Mouse (Mus musculus): Measurements from ENCODE around the gene Wasl. TPM values are rescaled to one million over a fixed set of nuclear protein-coding genes. Genes with fewer than 3 reads are reported as not detected.

Gene Wasl
- polyA plus RNA-seq, 1 experiment = not detected

- H3K4me3 ChIP-seq (ENCODE audit: insufficient read depth, low read depth, low read length) = no peak overlapping the region
- TF ChIP-seq POLR2A (IDR thresholded peaks at IDR 0.05; ENCODE audit: insufficient read depth, low read depth, low read length) (no peak), CTCF (IDR thresholded peaks at IDR 0.05; ENCODE audit: insufficient read depth, low read depth, low read length) (no peak)
- H3K4me1 ChIP-seq (ENCODE audit: control insufficient read depth, insufficient read depth, low read length) = no peaks in the 10 kb centered on the region
- 91% methylated on average over 5 of the region's 5 CpGs for WGBS
- H3K27ac ChIP-seq (ENCODE audit: insufficient read depth, low read depth, low read length) = no peak overlapping the region
These were observed 61.8 kb downstream of the Wasl start for GRCm38 (mm10) chr6:24602993-24603392.

DNA sequence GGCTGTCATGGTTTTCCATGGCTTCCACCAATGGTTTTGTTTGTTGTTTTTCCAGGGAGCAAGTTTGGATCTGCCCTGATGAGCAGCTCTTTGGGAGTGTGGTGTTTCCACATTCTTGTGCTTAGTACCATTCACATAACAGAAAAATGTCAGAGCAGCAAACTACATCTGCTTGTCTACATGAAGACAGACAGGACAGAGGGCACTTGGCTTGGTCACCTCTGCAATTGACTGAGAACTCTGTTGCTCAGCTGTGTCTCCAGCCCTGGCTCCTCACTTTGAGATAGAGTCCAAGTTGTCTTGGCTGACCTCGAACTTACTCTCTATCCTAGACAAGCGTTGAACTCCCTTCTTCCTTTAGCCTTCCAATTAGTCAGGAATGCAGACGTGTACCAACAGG lies 62.5 kb downstream of the Wasl start:
- Histone ChIP-seq H3K27ac (ENCODE audit: insufficient read depth, low read depth, low read length) (no peak overlapping the region), H3K4me3 (ENCODE audit: insufficient read depth, low read depth, low read length) (no peak overlapping the region), H3K4me1 (ENCODE audit: control insufficient read depth, insufficient read depth, low read length) (no peaks in the 10 kb centered on the region)
- no peak for TF ChIP-seq POLR2A (IDR thresholded peaks at IDR 0.05; ENCODE audit: insufficient read depth, low read depth, low read length)
- TF ChIP-seq CTCF (IDR thresholded peaks at IDR 0.05; ENCODE audit: insufficient read depth, low read depth, low read length) = no peak
- WGBS = 83% methylated on average over 3 of the region's 3 CpGs

DNA sequence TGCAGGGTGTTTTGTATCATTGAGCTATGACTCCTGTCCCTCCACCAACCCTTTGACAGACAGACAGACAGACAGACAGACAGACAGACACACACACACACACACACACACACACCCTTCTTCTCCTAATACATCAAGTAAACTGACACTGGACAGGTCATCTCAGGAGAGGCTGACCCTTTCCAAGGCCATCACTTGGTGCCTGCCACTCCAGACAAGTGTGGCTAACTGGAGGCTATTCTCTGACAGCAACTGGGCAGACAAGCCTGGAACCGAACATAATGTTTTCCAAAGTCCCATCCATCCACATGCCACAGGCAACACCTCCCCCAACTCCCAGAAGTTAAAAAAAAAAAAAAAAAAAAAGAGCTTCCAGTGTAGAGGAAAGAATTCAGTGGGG lies 63.1 kb downstream of the Wasl start:
- 71% methylated on average over 1 of the region's 1 CpGs for WGBS
- Histone ChIP-seq H3K4me1 (ENCODE audit: control insufficient read depth, insufficient read depth, low read length) (no peaks in the 10 kb centered on the region), H3K4me3 (ENCODE audit: insufficient read depth, low read depth, low read length) (no peak overlapping the region), H3K27ac (ENCODE audit: insufficient read depth, low read depth, low read length) (no peak overlapping the region)
- TF ChIP-seq POLR2A (IDR thresholded peaks at IDR 0.05; ENCODE audit: insufficient read depth, low read depth, low read length) (no peak), CTCF (IDR thresholded peaks at IDR 0.05; ENCODE audit: insufficient read depth, low read depth, low read length) (no peak)

GRCm38 (mm10) chr6:24600726-24601125 lies 64.1 kb downstream of the Wasl start:
- H3K4me1 ChIP-seq (ENCODE audit: control insufficient read depth, insufficient read depth, low read length) = no peaks in the 10 kb centered on the region
- 90% methylated on average over 4 of the region's 4 CpGs for WGBS
- no peak for TF ChIP-seq CTCF (IDR thresholded peaks at IDR 0.05; ENCODE audit: insufficient read depth, low read depth, low read length)
- no peak for TF ChIP-seq POLR2A (IDR thresholded peaks at IDR 0.05; ENCODE audit: insufficient read depth, low read depth, low read length)
- H3K4me3 ChIP-seq (ENCODE audit: insufficient read depth, low read depth, low read length) = no peak overlapping the region
- no peak overlapping the region for H3K27ac ChIP-seq (ENCODE audit: insufficient read depth, low read depth, low read length)

GRCm38 (mm10) chr6:24600134-24600533 lies 64.7 kb downstream of the Wasl start:
- Histone ChIP-seq H3K4me3 (ENCODE audit: insufficient read depth, low read depth, low read length) (no peak overlapping the region), H3K4me1 (ENCODE audit: control insufficient read depth, insufficient read depth, low read length) (no peaks in the 10 kb centered on the region), H3K27ac (ENCODE audit: insufficient read depth, low read depth, low read length) (no peak overlapping the region)
- 92% methylated on average over 6 of the region's 6 CpGs for WGBS
- TF ChIP-seq POLR2A (IDR thresholded peaks at IDR 0.05; ENCODE audit: insufficient read depth, low read depth, low read length) (no peak), CTCF (IDR thresholded peaks at IDR 0.05; ENCODE audit: insufficient read depth, low read depth, low read length) (no peak)

DNA sequence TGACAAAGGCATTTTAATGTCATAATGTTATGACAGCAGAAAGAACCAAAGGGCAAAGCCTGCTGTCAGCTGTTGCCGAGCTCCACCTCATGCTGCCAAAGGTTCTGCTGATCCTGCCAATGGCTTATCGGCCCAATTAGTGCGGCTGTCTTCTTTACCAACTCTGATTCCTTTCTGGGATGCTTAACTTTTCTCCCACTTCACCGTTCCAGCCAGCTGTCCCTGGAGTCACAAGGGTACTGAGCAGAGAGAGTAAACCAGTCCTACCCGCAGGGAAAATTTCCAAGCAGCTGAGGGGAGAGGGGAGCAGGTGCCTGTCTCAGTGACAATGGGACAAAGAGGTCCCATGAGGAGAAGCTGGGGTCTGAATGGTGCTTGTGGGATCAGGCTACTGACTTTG lies 65.2 kb downstream of the Wasl start:
- TF ChIP-seq CTCF (IDR thresholded peaks at IDR 0.05; ENCODE audit: insufficient read depth, low read depth, low read length) (no peak), POLR2A (IDR thresholded peaks at IDR 0.05; ENCODE audit: insufficient read depth, low read depth, low read length) (no peak)
- WGBS = 59% methylated on average over 5 of the region's 5 CpGs
- Histone ChIP-seq H3K4me1 (ENCODE audit: control insufficient read depth, insufficient read depth, low read length) (no peaks in the 10 kb centered on the region), H3K4me3 (ENCODE audit: insufficient read depth, low read depth, low read length) (no peak overlapping the region), H3K27ac (ENCODE audit: insufficient read depth, low read depth, low read length) (no peak overlapping the region)

DNA sequence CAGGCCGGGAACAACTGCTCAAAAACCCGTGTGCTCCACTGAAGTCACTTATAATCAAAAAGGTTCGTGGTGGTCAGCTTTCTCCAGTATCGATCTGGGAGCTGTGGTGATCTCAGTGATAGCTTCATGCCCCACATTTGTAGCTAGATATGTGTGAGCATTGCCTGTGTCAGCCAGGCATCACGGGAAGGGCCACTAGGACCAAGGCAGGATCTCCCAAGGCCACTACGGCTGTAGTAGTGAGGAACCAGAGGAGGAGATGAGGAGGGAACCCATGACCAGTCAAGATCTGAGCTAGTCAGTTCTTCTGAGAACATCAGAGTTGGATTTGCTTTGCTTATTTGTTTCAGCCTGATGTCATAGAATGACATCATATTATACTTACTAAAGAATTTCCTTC lies 65.6 kb downstream of the Wasl start:
- Histone ChIP-seq H3K4me3 (ENCODE audit: insufficient read depth, low read depth, low read length) (no peak overlapping the region), H3K4me1 (ENCODE audit: control insufficient read depth, insufficient read depth, low read length) (no peaks in the 10 kb centered on the region), H3K27ac (ENCODE audit: insufficient read depth, low read depth, low read length) (no peak overlapping the region)
- TF ChIP-seq POLR2A (IDR thresholded peaks at IDR 0.05; ENCODE audit: insufficient read depth, low read depth, low read length) (no peak), CTCF (IDR thresholded peaks at IDR 0.05; ENCODE audit: insufficient read depth, low read depth, low read length) (no peak)
- 94% methylated on average over 6 of the region's 6 CpGs for WGBS

DNA sequence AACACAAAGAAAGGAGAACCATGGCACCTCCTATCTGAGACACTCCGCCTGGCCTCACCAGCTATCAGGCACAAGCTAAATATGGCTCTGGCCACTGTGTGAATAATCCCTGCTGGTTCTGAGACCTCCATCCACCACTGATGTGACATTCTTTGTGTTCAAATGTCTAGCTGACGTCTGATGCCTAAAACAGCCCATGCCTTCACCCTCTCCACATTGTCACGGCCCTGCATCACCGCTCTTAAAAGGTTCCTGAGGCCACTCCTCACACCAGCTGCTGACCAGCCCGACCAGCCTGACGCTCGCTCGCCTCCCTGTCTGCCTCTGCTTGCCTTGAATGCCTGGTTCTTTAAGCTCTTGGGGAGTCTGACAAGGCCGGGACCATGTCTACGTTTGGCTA lies 67.3 kb downstream of the Wasl start, which contains the start of gene Lmod2:
TSS of gene Lmod2 (plus strand) at position 263 of the 400 bp plus-strand sequence.
- WGBS = 82% methylated on average over 10 of the region's 10 CpGs
- Histone ChIP-seq H3K4me3 (ENCODE audit: insufficient read depth, low read depth, low read length) (no peak within 1 kb of the TSS), H3K4me1 (ENCODE audit: control insufficient read depth, insufficient read depth, low read length) (no peaks in the 10 kb centered on the region), H3K27ac (ENCODE audit: insufficient read depth, low read depth, low read length) (no peak within 1 kb of the TSS)
- TF ChIP-seq POLR2A (IDR thresholded peaks at IDR 0.05; ENCODE audit: insufficient read depth, low read depth, low read length) (no peak), CTCF (IDR thresholded peaks at IDR 0.05; ENCODE audit: insufficient read depth, low read depth, low read length) (no peak)

GRCm38 (mm10) chr6:24591525-24592218 lies 73.1 kb downstream of the Wasl start:
- Histone ChIP-seq H3K4me1 (ENCODE audit: control insufficient read depth, insufficient read depth, low read length) (no peaks in the 10 kb centered on the region), H3K4me3 (ENCODE audit: insufficient read depth, low read depth, low read length) (no peak overlapping the region), H3K27ac (ENCODE audit: insufficient read depth, low read depth, low read length) (no peak overlapping the region)
- TF ChIP-seq CTCF (IDR thresholded peaks at IDR 0.05; ENCODE audit: insufficient read depth, low read depth, low read length) (no peak), POLR2A (IDR thresholded peaks at IDR 0.05; ENCODE audit: insufficient read depth, low read depth, low read length) (no peak)
- 69% methylated on average over 10 of the region's 10 CpGs for WGBS
